In genomic region chr5:41554312-41554711, GRCm38 (mm10) we compare ENCODE assay signal across 21 mouse cellular contexts.
DNase-seq lines count a peak whose midpoint lies in the region; ATAC-seq and TF ChIP-seq lines count a peak whose summit lies in the region.
"Had no signal": no experiment of that assay in that cellular context is flagged by ENCODE, and none has a peak within 500 bp of the region (broad histone marks: within the 10 kb centered on the region; RNA-seq: fewer than 3 reads in every experiment).

No protein-coding gene starts in this region.

- H3K9ac ChIP-seq in CH12.LX (ENCODE audit: insufficient read depth, low read depth), result no peak overlapping the region
- no peak overlapping the region for H3K9ac ChIP-seq in heart, embryonic 11.5 days (ENCODE audit: low read depth, low read length)

- H3K79me2 ChIP-seq in CH12.LX (replicated peaks; ENCODE audit: control insufficient read depth, extremely low read depth, insufficient read depth, poor library complexity, severe bottlenecking), result no peaks in the 10 kb centered on the region

- dilution Hi-C loops in CH12.LX (cut with MboI; ENCODE audit: extremely low pct_ligation_motif_present, extremely low pct_unique_long_range_greater_than_20kb, low sequenced_read_pairs), result no loop called here

- TF ChIP-seq RAD21 in CH12.LX (IDR thresholded peaks at IDR 0.05; ENCODE audit: low read depth, low read length), result no peak; the same call in 1 of the 2 replicates

- H3K36me3 ChIP-seq in CH12.LX (replicated peaks in 1 of 2; ENCODE audit: control insufficient read depth in 1 of 2, insufficient read depth in 1 of 2, low read length in 1 of 2), result no peaks in the 10 kb centered on the region
- no peaks in the 10 kb centered on the region for H3K36me3 ChIP-seq in heart, embryonic 11.5 days (ENCODE audit: control insufficient read depth, insufficient read depth, low read length)
- H3K36me3 ChIP-seq: G1E had no signal

- no peak for ATAC-seq in heart, embryonic 11.5 days (replicated peaks; ENCODE audit: insufficient number of reproducible peaks, low FRiP score, low TSS enrichment)
- ATAC-seq: activated CD4-positive, CD25-positive, alpha-beta regulatory T cell, adult 4 months; CD4-positive, CD25-positive, alpha-beta regulatory T cell, adult 4 months; Patski had no signal

- H3K27me3 ChIP-seq in CH12.LX (replicated peaks), result no peaks in the 10 kb centered on the region
- H3K27me3 ChIP-seq in heart, embryonic 11.5 days (ENCODE audit: control insufficient read depth, insufficient read depth, low read length), result no peaks in the 10 kb centered on the region

- no peak for TF ChIP-seq CTCF in CH12.LX (conservative IDR thresholded peaks at IDR 0.05 in 1 of 2, IDR thresholded peaks at IDR 0.05 in 1 of 2; ENCODE audit: low read depth in 2 of 2, low read length in 2 of 2)

- no peak overlapping the region for H3K27ac ChIP-seq in CH12.LX (ENCODE audit: insufficient read depth, low read depth)
- no peak overlapping the region for H3K27ac ChIP-seq in heart, embryonic 11.5 days (ENCODE audit: low read depth, low read length)

- in situ Hi-C loops in CH12.LX (cut with MboI; ENCODE audit: low pct_ligation_motif_present, low pct_unique_long_range_greater_than_20kb, low sequenced_read_pairs), result no loop called here

- no peak for TF ChIP-seq POLR2A in CH12.LX (IDR thresholded peaks at IDR 0.05; ENCODE audit: low read depth, low read length)

- peaks cover 7 to 21% of the 10 kb centered on the region in 2 experiments for H3K4me1 ChIP-seq in CH12.LX (ENCODE audit: control insufficient read depth in 1 of 2, insufficient read depth in 2 of 2)
- no peaks in the 10 kb centered on the region for H3K4me1 ChIP-seq in heart, embryonic 11.5 days (ENCODE audit: control insufficient read depth, insufficient read depth, low read length)

- no peaks in the 10 kb centered on the region for H3K9me3 ChIP-seq in CH12.LX (replicated peaks; ENCODE audit: low read length)
- no peaks in the 10 kb centered on the region for H3K9me3 ChIP-seq in heart, embryonic 11.5 days (replicated peaks; ENCODE audit: control insufficient read depth, low read length)
- H3K9me3 ChIP-seq: G1E had no signal

- peak; percentile 92 for TF ChIP-seq EP300 in CH12.LX (IDR thresholded peaks at IDR 0.05; ENCODE audit: low read length)

- WGBS in heart, embryonic 11.5 days (ENCODE audit: insufficient replicate concordance), result 64% methylated on average over 3 of the region's 3 CpGs

- DNase-seq in A20 (ENCODE audit: low read depth, low spot score) (peak; percentile 25), CH12.LX (ENCODE audit: extremely low read depth) (peak; percentile 71), MN1 (ENCODE audit: low spot score) (no peak)
- DNase-seq: adrenal gland, adult 2 months; adrenal gland, adult 8-10 months; adrenal gland, postnatal 10 days; adrenal gland, postnatal 14 days; adrenal gland, postnatal 25 days; adrenal gland, postnatal 36 days; B cell, adult 2 months; cerebellum, adult 11 months; cerebellum, adult 11-12 months; cerebellum, adult 18-20 months; cerebellum, adult 2 months; cerebellum, adult 8-10 months; cerebellum, adult 9-10 months had no signal

- 0 out of 2 replicates have a peak overlapping the region, but pooled peaks have one; percentile 13 for H3K4me2 ChIP-seq in CH12.LX (ENCODE audit: insufficient read depth, low read depth, poor library complexity, severe bottlenecking)
- no peak overlapping the region for H3K4me2 ChIP-seq in heart, embryonic 11.5 days

- H3K4me3 ChIP-seq in CH12.LX (replicated peaks in 1 of 3; ENCODE audit: low read depth in 2 of 3, low read length in 2 of 3, poor library complexity in 1 of 3), result no peak overlapping the region
- no peak overlapping the region for H3K4me3 ChIP-seq in heart, embryonic 11.5 days (ENCODE audit: low read depth, low read length)

TF ChIP-seq in CH12.LX, 34 proteins besides CTCF, POLR2A, EP300 and RAD21:
- 0 out of 2 replicates have a peak, but pooled peaks have one; percentile 44 for TF ChIP-seq TCF12 (IDR thresholded peaks at IDR 0.05; ENCODE audit: low read depth, low read length)
- TF ChIP-seq RCOR1 (conservative IDR thresholded peaks at IDR 0.05; ENCODE audit: low read depth, low read length), result peak; percentile 78; the same call in 1 of the 2 replicates
- TF ChIP-seq ETS1 (conservative IDR thresholded peaks at IDR 0.05; ENCODE audit: low read depth, low read length), result peak; percentile 75
- TF ChIP-seq JUN (IDR thresholded peaks at IDR 0.05; ENCODE audit: insufficient read depth, low read depth, low read length), result peak; percentile 44; the same call in 1 of the 2 replicates
- TF ChIP-seq MAFK (IDR thresholded peaks at IDR 0.05; ENCODE audit: insufficient replicate concordance, low read length), result no peak
- no peak for TF ChIP-seq ZC3H11A (IDR thresholded peaks at IDR 0.05; ENCODE audit: low read depth, low read length)
- TF ChIP-seq MYC (IDR thresholded peaks at IDR 0.05; ENCODE audit: low read depth, low read length), result peak; percentile 92
- TF ChIP-seq MEF2A (IDR thresholded peaks at IDR 0.05; ENCODE audit: borderline replicate concordance, low read depth, low read length), result peak; percentile 83; the same call in 1 of the 2 replicates
- TF ChIP-seq SMC3 (IDR thresholded peaks at IDR 0.05; ENCODE audit: low read depth, low read length), result no peak
- TF ChIP-seq UBTF (IDR thresholded peaks at IDR 0.05; ENCODE audit: low read depth, low read length), result no peak
- TF ChIP-seq JUND (conservative IDR thresholded peaks at IDR 0.05; ENCODE audit: low read depth, low read length), result peak; percentile 58
- no peak for TF ChIP-seq ZKSCAN1 (IDR thresholded peaks at IDR 0.05; ENCODE audit: borderline replicate concordance, low read depth, low read length)
- no peak for TF ChIP-seq PAX5 (IDR thresholded peaks at IDR 0.05; ENCODE audit: low read length)
- no peak for TF ChIP-seq POLR2AphosphoS2 (IDR thresholded peaks at IDR 0.05; ENCODE audit: low read depth, low read length)
- TF ChIP-seq E2F4 (IDR thresholded peaks at IDR 0.05; ENCODE audit: insufficient replicate concordance, low read depth, low read length), result no peak
- peak; percentile 85 for TF ChIP-seq MAX (IDR thresholded peaks at IDR 0.05; ENCODE audit: low read length)
- TF ChIP-seq CHD1 (IDR thresholded peaks at IDR 0.05; ENCODE audit: low read depth, low read length), result no peak
- TF ChIP-seq HCFC1 (IDR thresholded peaks at IDR 0.05; ENCODE audit: low read depth, low read length), result no peak
- no peak; the same call in 1 of the 2 replicates for TF ChIP-seq SIN3A (IDR thresholded peaks at IDR 0.05; ENCODE audit: low read length)
- TF ChIP-seq USF2 (conservative IDR thresholded peaks at IDR 0.05; ENCODE audit: low read depth, low read length), result no peak
- TF ChIP-seq MAZ (IDR thresholded peaks at IDR 0.05; ENCODE audit: low read depth, low read length), result no peak
- no peak for TF ChIP-seq CHD2 (IDR thresholded peaks at IDR 0.05; ENCODE audit: low read length)
- TF ChIP-seq IRF4 (IDR thresholded peaks at IDR 0.05; ENCODE audit: low read depth, low read length), result peak; percentile 92
- peak; percentile 37; the same call in 1 of the 2 replicates for TF ChIP-seq MXI1 (IDR thresholded peaks at IDR 0.05; ENCODE audit: low read depth, low read length)
- TF ChIP-seq ZMIZ1 (IDR thresholded peaks at IDR 0.05; ENCODE audit: low read depth, low read length), result no peak
- no peak for TF ChIP-seq NRF1 (IDR thresholded peaks at IDR 0.05; ENCODE audit: low read depth, low read length)
- no peak for TF ChIP-seq USF1 (IDR thresholded peaks at IDR 0.05; ENCODE audit: low read depth, low read length)
- no peak for TF ChIP-seq TBP (conservative IDR thresholded peaks at IDR 0.05; ENCODE audit: low read depth, low read length)
- TF ChIP-seq BHLHE40 (IDR thresholded peaks at IDR 0.05; ENCODE audit: low read depth, low read length), result peak; percentile 91
- no peak for TF ChIP-seq ELF1 (IDR thresholded peaks at IDR 0.05; ENCODE audit: low read depth, low read length)
- TF ChIP-seq ZNF384 (IDR thresholded peaks at IDR 0.05; ENCODE audit: low read depth, low read length), result no peak
- no peak for TF ChIP-seq NELFE (IDR thresholded peaks at IDR 0.05; ENCODE audit: low read depth, low read length)
- no peak for TF ChIP-seq KAT2A (IDR thresholded peaks at IDR 0.05; ENCODE audit: insufficient replicate concordance, low read length)
